Comparison of ENCODE assay signal across 13 mouse cellular contexts in the genomic region with DNA sequence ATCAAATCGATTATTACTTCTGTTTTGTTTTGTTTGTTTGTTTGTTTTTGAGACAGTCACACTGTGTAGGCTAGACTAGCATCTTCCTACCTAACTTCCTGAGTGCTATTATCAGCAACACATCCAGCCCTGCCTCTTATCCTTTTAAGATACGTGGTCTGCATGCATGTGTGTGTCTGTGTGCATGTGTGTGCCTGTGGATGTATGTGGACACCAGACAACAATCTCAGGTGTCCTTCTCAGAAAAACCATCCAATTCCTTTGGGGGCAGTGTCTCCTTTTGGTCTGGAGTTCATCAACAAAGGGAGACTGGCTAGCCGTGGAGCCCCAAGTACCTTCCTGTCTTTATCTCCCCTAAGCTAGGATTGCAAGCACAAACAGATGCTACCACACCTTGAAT.
A peak's percentile ranks its signal among the peaks of the same experiment; 100 is the strongest.
DNase-seq lines count a peak whose midpoint lies in the region; ATAC-seq lines count a peak whose summit lies in the region.
"Had no signal": no experiment of that assay in that cellular context is flagged by ENCODE, and none has a peak within 500 bp of the region (broad histone marks: within the 10 kb centered on the region; RNA-seq: fewer than 3 reads in every experiment).

No protein-coding gene starts in this region.

- DNase-seq in heart, adult 8-10 months (ENCODE audit: low spot score) = no peak
- no peak for DNase-seq in kidney, adult 18-20 months
- no peak for DNase-seq in cerebellum, postnatal 14 days
- DNase-seq: cerebellum, adult 9-11 months; kidney, adult 11 months; layer of hippocampus, adult 9-11 months; liver, embryonic 13.5 days had no signal

- H3K4me1 ChIP-seq in heart, embryonic 13.5 days = peaks cover 49% of the 10 kb centered on the region
- H3K4me1 ChIP-seq in megakaryocyte, embryonic 14.5 days = peaks cover 72% of the 10 kb centered on the region
- peaks cover 46% of the 10 kb centered on the region for H3K4me1 ChIP-seq in embryonic facial prominence, embryonic 13.5 days
- H3K4me1 ChIP-seq in neural tube, embryonic 15.5 days = peaks cover 43% of the 10 kb centered on the region

- H3K36me3 ChIP-seq in heart, embryonic 13.5 days = no peaks in the 10 kb centered on the region
- H3K36me3 ChIP-seq in megakaryocyte, embryonic 14.5 days (replicated peaks; ENCODE audit: low read length) = no peaks in the 10 kb centered on the region
- no peaks in the 10 kb centered on the region for H3K36me3 ChIP-seq in embryonic facial prominence, embryonic 13.5 days
- no peaks in the 10 kb centered on the region for H3K36me3 ChIP-seq in neural tube, embryonic 15.5 days
- H3K36me3 ChIP-seq: liver, embryonic 13.5 days had no signal

- ATAC-seq in heart, embryonic 13.5 days (ENCODE audit: extremely low read depth, insufficient number of reproducible peaks, low FRiP score, low TSS enrichment) = no peak
- ATAC-seq in megakaryocyte, adult 5-6 weeks (ENCODE audit: poor library complexity, severe bottlenecking) = no peak
- no peak for ATAC-seq in embryonic facial prominence, embryonic 13.5 days (ENCODE audit: insufficient number of reproducible peaks, insufficient read depth, low FRiP score, low TSS enrichment, low read depth)
- ATAC-seq in neural tube, embryonic 15.5 days (ENCODE audit: low FRiP score) = no peak

- no peak overlapping the region for H3K4me2 ChIP-seq in heart, embryonic 13.5 days
- no peak overlapping the region for H3K4me2 ChIP-seq in embryonic facial prominence, embryonic 13.5 days
- no peak overlapping the region for H3K4me2 ChIP-seq in neural tube, embryonic 15.5 days

- no peaks in the 10 kb centered on the region for H3K27me3 ChIP-seq in heart, embryonic 13.5 days (replicated peaks)
- no peaks in the 10 kb centered on the region for H3K27me3 ChIP-seq in megakaryocyte, embryonic 14.5 days (replicated peaks)
- no peaks in the 10 kb centered on the region for H3K27me3 ChIP-seq in embryonic facial prominence, embryonic 13.5 days
- H3K27me3 ChIP-seq in neural tube, embryonic 15.5 days (replicated peaks) = no peaks in the 10 kb centered on the region
- H3K27me3 ChIP-seq: CH12.LX; liver, embryonic 13.5 days had no signal

- H3K27ac ChIP-seq in heart, embryonic 13.5 days (replicated peaks) = peak overlapping the region; percentile 97
- H3K27ac ChIP-seq in embryonic facial prominence, embryonic 13.5 days = peak overlapping the region; percentile 95; the same call in 1 of the 2 replicates
- peak overlapping the region; percentile 92 for H3K27ac ChIP-seq in neural tube, embryonic 15.5 days (replicated peaks)

- 30% methylated on average over 3 of the region's 3 CpGs for WGBS in heart, embryonic 13.5 days
- WGBS in embryonic facial prominence, embryonic 13.5 days = 44% methylated on average over 3 of the region's 3 CpGs
- 72% methylated on average over 3 of the region's 3 CpGs for WGBS in neural tube, embryonic 15.5 days

- H3K4me3 ChIP-seq in heart, embryonic 13.5 days = no peak overlapping the region
- H3K4me3 ChIP-seq in megakaryocyte, embryonic 14.5 days (replicated peaks) = peak overlapping the region; percentile 19
- H3K4me3 ChIP-seq in embryonic facial prominence, embryonic 13.5 days = no peak overlapping the region
- no peak overlapping the region for H3K4me3 ChIP-seq in neural tube, embryonic 15.5 days (replicated peaks)
- H3K4me3 ChIP-seq: liver, embryonic 13.5 days had no signal

- H3K9ac ChIP-seq in heart, embryonic 13.5 days = no peak overlapping the region
- H3K9ac ChIP-seq in embryonic facial prominence, embryonic 13.5 days = 0 out of 2 replicates have a peak overlapping the region, but pooled peaks have one; percentile 21
- no peak overlapping the region for H3K9ac ChIP-seq in neural tube, embryonic 15.5 days (replicated peaks)

- no peaks in the 10 kb centered on the region for H3K9me3 ChIP-seq in heart, embryonic 13.5 days
- no peaks in the 10 kb centered on the region for H3K9me3 ChIP-seq in megakaryocyte, embryonic 14.5 days
- H3K9me3 ChIP-seq in embryonic facial prominence, embryonic 13.5 days = no peaks in the 10 kb centered on the region
- no peaks in the 10 kb centered on the region for H3K9me3 ChIP-seq in neural tube, embryonic 15.5 days (replicated peaks)
- H3K9me3 ChIP-seq: liver, embryonic 13.5 days had no signal
